Mouse (Mus musculus) MEL (cell line): Measurements from ENCODE around the gene Nt5c2. TPM values are rescaled to one million over a fixed set of nuclear protein-coding genes. Genes with fewer than 3 reads are reported as not detected.

Experiments
- DNase-seq: peaks from one replicate; pipeline ENCODE4 v3.0.0; 2011; ENCODE audit warnings: low read depth, low spot score
- H3K27ac ChIP-seq: 2 replicates; pipeline ENCODE4 v1.5.1; 2012; ENCODE audit warnings: low read depth, mild to moderate bottlenecking, control low read depth, low read length, moderate library complexity; ENCODE audit not compliant: control insufficient read depth
- H3K27me3 ChIP-seq, 2 experiments: fragments of 150-350 bp in 1 of 2; sonication (generic) in 1 of 2; 2 replicates each; pipeline ENCODE4 v1.6.1; 2012; ENCODE audit warnings: low read length in 2 of 2, mild to moderate bottlenecking in 2 of 2, improper control_type of control experiment in 1 of 2, moderate library complexity in 1 of 2; ENCODE audit not compliant: insufficient read depth in 2 of 2, control insufficient read depth in 1 of 2
- H3K36me3 ChIP-seq, 2 experiments: 2 replicates each; pipeline ENCODE4 v1.6.1; 2012 to 2014; ENCODE audit warnings: low read length in 2 of 2, improper control_type of control experiment in 1 of 2, inconsistent platforms in 1 of 2, mild to moderate bottlenecking in 1 of 2; ENCODE audit not compliant: insufficient read depth in 2 of 2, control insufficient read depth in 1 of 2
- H3K4me1 ChIP-seq, 2 experiments: fragments of 150-350 bp in 1 of 2; sonication (generic) in 1 of 2; 2 replicates each; pipeline ENCODE4 v1.6.1; 2012; ENCODE audit warnings: low read length in 2 of 2, improper control_type of control experiment in 1 of 2, mild to moderate bottlenecking in 1 of 2; ENCODE audit not compliant: insufficient read depth in 2 of 2, control insufficient read depth in 1 of 2
- H3K4me3 ChIP-seq, 2 experiments: fragments of 150-350 bp in 1 of 2; sonication (generic) in 1 of 2; 2 replicates each; pipeline ENCODE4 v1.5.1; 2012; ENCODE audit warnings: low read depth in 2 of 2, low read length in 2 of 2, mild to moderate bottlenecking in 2 of 2, moderate library complexity in 2 of 2, control low read depth in 1 of 2, improper control_type of control experiment in 1 of 2; ENCODE audit not compliant: control insufficient read depth in 1 of 2, insufficient read depth in 1 of 2
- H3K79me2 ChIP-seq: 2 replicates; pipeline ENCODE4 v1.6.1; 2012; ENCODE audit warnings: mild to moderate bottlenecking, low read length, moderate library complexity; ENCODE audit not compliant: control insufficient read depth, poor library complexity, insufficient read depth
- H3K9ac ChIP-seq: 2 replicates; pipeline ENCODE4 v1.6.1; 2012; ENCODE audit warnings: low read depth, mild to moderate bottlenecking, control low read depth, low read length, moderate library complexity; ENCODE audit not compliant: control insufficient read depth, poor library complexity, severe bottlenecking
- H3K9me3 ChIP-seq: fragments of 150-350 bp; sonication (generic); replicated peaks from 2 replicates; pipeline ENCODE4 v1.6.1; 2012; ENCODE audit warnings: mild to moderate bottlenecking, low read length, improper control_type of control experiment, moderate library complexity; ENCODE audit not compliant: insufficient read depth
- CHD2 ChIP-seq: IDR thresholded peaks from 2 replicates; pipeline ENCODE4 v1.6.1; 2011; ENCODE audit warnings: low read length, improper control_type of control experiment
- E2F4 ChIP-seq: IDR thresholded peaks from 2 replicates; pipeline ENCODE4 v1.6.1; 2011; ENCODE audit warnings: low read depth, low read length, improper control_type of control experiment, borderline replicate concordance
- ELF1 ChIP-seq: IDR thresholded peaks from 2 replicates; pipeline ENCODE4 v1.6.1; 2014; ENCODE audit warnings: low read depth, mild to moderate bottlenecking, inconsistent platforms, low read length, improper control_type of control experiment, moderate library complexity
- EP300 ChIP-seq, 2 experiments: IDR thresholded peaks; 2 replicates each; pipeline ENCODE4 v1.6.1; 2011; ENCODE audit warnings: improper control_type of control experiment in 2 of 2, low read length in 2 of 2, low read depth in 1 of 2, mild to moderate bottlenecking in 1 of 2
- ETS1 ChIP-seq: IDR thresholded peaks from 2 replicates; pipeline ENCODE4 v1.6.1; 2012; ENCODE audit warnings: low read depth, mild to moderate bottlenecking, inconsistent platforms, low read length, improper control_type of control experiment, moderate library complexity
- GABPA ChIP-seq: IDR thresholded peaks from 2 replicates; pipeline ENCODE4 v1.6.1; 2012; ENCODE audit warnings: low read depth, mild to moderate bottlenecking, inconsistent platforms, low read length, improper control_type of control experiment, moderate library complexity
- GATA1 ChIP-seq: IDR thresholded peaks from 2 replicates; pipeline ENCODE4 v1.6.1; 2011; ENCODE audit warnings: low read depth, low read length, improper control_type of control experiment
- HCFC1 ChIP-seq: IDR thresholded peaks from 2 replicates; pipeline ENCODE4 v1.6.1; 2012; ENCODE audit warnings: low read depth, mild to moderate bottlenecking, inconsistent platforms, low read length, improper control_type of control experiment, moderate library complexity
- KAT2A ChIP-seq: conservative IDR thresholded peaks from 2 replicates; pipeline ENCODE4 v1.6.1; 2012; ENCODE audit warnings: low read depth, low read length, improper control_type of control experiment, inconsistent platforms
- MAX ChIP-seq: IDR thresholded peaks from 2 replicates; pipeline ENCODE4 v1.6.1; 2011; ENCODE audit warnings: low read length, improper control_type of control experiment
- MEF2A ChIP-seq: IDR thresholded peaks from 2 replicates; pipeline ENCODE4 v1.6.1; 2014; ENCODE audit warnings: low read depth, mild to moderate bottlenecking, inconsistent platforms, low read length, improper control_type of control experiment; ENCODE audit not compliant: poor library complexity, insufficient replicate concordance, severe bottlenecking; ENCODE audit errors: extremely low read depth
- MXI1 ChIP-seq: IDR thresholded peaks from 2 replicates; pipeline ENCODE4 v1.6.1; 2011; ENCODE audit warnings: mild to moderate bottlenecking, low read depth, low read length, improper control_type of control experiment
- MYB ChIP-seq: IDR thresholded peaks from 2 replicates; pipeline ENCODE4 v1.6.1; 2011; ENCODE audit warnings: mild to moderate bottlenecking, low read depth, low read length, improper control_type of control experiment
- NELFE ChIP-seq: IDR thresholded peaks from 2 replicates; pipeline ENCODE4 v1.6.1; 2011; ENCODE audit warnings: low read depth, low read length, improper control_type of control experiment
- NRF1 ChIP-seq: IDR thresholded peaks from 2 replicates; pipeline ENCODE4 v1.6.1; 2014; ENCODE audit warnings: low read depth, mild to moderate bottlenecking, inconsistent platforms, low read length, improper control_type of control experiment, moderate library complexity; ENCODE audit not compliant: poor library complexity, insufficient read depth, severe bottlenecking
- POLR2A ChIP-seq, 2 experiments: IDR thresholded peaks; 2 replicates each; pipeline ENCODE4 v1.6.1; 2011 to 2012; ENCODE audit warnings: low read length in 2 of 2, mild to moderate bottlenecking in 2 of 2, control low read depth in 1 of 2, improper control_type of control experiment in 1 of 2, low read depth in 1 of 2, moderate library complexity in 1 of 2; ENCODE audit not compliant: control insufficient read depth in 1 of 2, insufficient read depth in 1 of 2, poor library complexity in 1 of 2
- POLR2AphosphoS2 ChIP-seq: IDR thresholded peaks from 2 replicates; pipeline ENCODE4 v1.6.1; 2011; ENCODE audit warnings: low read length, improper control_type of control experiment
- RCOR1 ChIP-seq: IDR thresholded peaks from 2 replicates; pipeline ENCODE4 v1.6.1; 2012; ENCODE audit warnings: low read depth, mild to moderate bottlenecking, inconsistent platforms, low read length, improper control_type of control experiment
- SIN3A ChIP-seq: IDR thresholded peaks from 2 replicates; pipeline ENCODE4 v1.6.1; 2012; ENCODE audit warnings: low read length, improper control_type of control experiment, inconsistent platforms
- SMC3 ChIP-seq: IDR thresholded peaks from 2 replicates; pipeline ENCODE4 v1.6.1; 2011; ENCODE audit warnings: low read depth, low read length, improper control_type of control experiment
- TBP ChIP-seq: IDR thresholded peaks from 2 replicates; pipeline ENCODE4 v1.8.0; 2011; ENCODE audit warnings: low read depth, low read length, improper control_type of control experiment
- TCF12 ChIP-seq: IDR thresholded peaks from 2 replicates; pipeline ENCODE4 v1.6.1; 2014; ENCODE audit warnings: low read depth, mild to moderate bottlenecking, inconsistent platforms, low read length, improper control_type of control experiment, moderate library complexity
- UBTF ChIP-seq: IDR thresholded peaks from 2 replicates; pipeline ENCODE4 v1.6.1; 2012; ENCODE audit warnings: low read depth, mild to moderate bottlenecking, inconsistent platforms, low read length, improper control_type of control experiment, moderate library complexity, borderline replicate concordance; ENCODE audit not compliant: insufficient read depth
- USF1 ChIP-seq: IDR thresholded peaks from 2 replicates; pipeline ENCODE4 v1.6.1; 2014; ENCODE audit warnings: low read depth, mild to moderate bottlenecking, inconsistent platforms, low read length, improper control_type of control experiment, moderate library complexity
- ZC3H11A ChIP-seq: IDR thresholded peaks from 2 replicates; pipeline ENCODE4 v1.6.1; 2012; ENCODE audit warnings: low read depth, mild to moderate bottlenecking, inconsistent platforms, low read length, improper control_type of control experiment
- ZKSCAN1 ChIP-seq: IDR thresholded peaks from 2 replicates; pipeline ENCODE4 v1.6.1; 2012; ENCODE audit warnings: low read depth, mild to moderate bottlenecking, inconsistent platforms, low read length, improper control_type of control experiment, moderate library complexity
- ZMIZ1 ChIP-seq: IDR thresholded peaks from 2 replicates; pipeline ENCODE4 v1.6.1; 2012; ENCODE audit warnings: low read depth, mild to moderate bottlenecking, inconsistent platforms, low read length, improper control_type of control experiment, moderate library complexity
- polyA plus RNA-seq, 2 experiments: library from polyadenylated mRNA; stranded (reverse) in 1 of 2; unstranded in 1 of 2; fragments of >175 nt in 1 of 2; fragments of >200 nt in 1 of 2; gene quantifications; 2 replicates each; pipeline versions ENCODE4 v1.2.1 to v1.2.4; 2012; ENCODE audit warnings: low replicate concordance in 2 of 2, low read depth in 1 of 2; ENCODE audit not compliant: insufficient read length in 2 of 2, insufficient read depth in 1 of 2, missing spikeins in 1 of 2
- total RNA-seq: library from RNA; depleted of rRNA; stranded (reverse); fragments of 300-350 nt; gene quantifications from 2 replicates; pipeline ENCODE4 v1.2.3, GENCODE M21; 2012

Nt5c2 gene
- total and polyA plus RNA-seq, 3 experiments: 64.6 to 455 (median 147) TPM

DNA sequence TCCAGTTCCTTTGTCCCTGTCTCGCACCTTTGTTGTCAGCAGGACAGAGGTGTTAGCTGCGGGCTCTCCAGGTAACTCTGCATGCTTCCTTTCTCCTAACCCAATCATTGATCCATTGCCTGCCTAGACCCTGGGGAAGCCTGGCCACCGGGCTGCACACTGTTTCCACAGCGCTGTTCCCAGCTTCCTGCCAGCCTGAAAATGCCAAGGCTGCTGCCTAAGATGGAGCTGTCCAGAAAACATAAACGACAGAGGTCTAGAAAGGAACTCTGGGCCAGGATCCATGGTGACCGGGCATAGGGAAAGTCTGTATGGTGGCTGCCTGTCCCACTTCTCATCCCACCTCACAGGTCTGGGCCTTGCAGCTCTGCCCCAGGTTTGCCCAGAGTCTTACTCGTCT is 143.3 kb downstream of the Nt5c2 start:
- Histone ChIP-seq H3K27me3 (no peaks in the 10 kb centered on the region), H3K4me1 (no peaks in the 10 kb centered on the region), H3K9me3 (no peaks in the 10 kb centered on the region), H3K36me3 (peaks cover 0 to 2% of the 10 kb centered on the region in 2 experiments; a peak in 1 of 4 replicates), H3K79me2 (no peaks in the 10 kb centered on the region), H3K27ac (no peak overlapping the region), H3K9ac (no peak overlapping the region), H3K4me3 (no peak overlapping the region)
- no peak for DNase-seq
- TF ChIP-seq TBP (no peak), MAX (no peak), RCOR1 (no peak), NELFE (no peak), GATA1 (no peak), POLR2A (IDR thresholded peaks at IDR 0.05; ENCODE audit: control insufficient read depth in 1 of 2, insufficient read depth in 1 of 2, low read depth in 1 of 2, low read length in 2 of 2, poor library complexity in 1 of 2) (no peak), MXI1 (no peak), TCF12 (no peak), MYB (no peak), ZC3H11A (no peak), HCFC1 (no peak), KAT2A (no peak), MEF2A (no peak), ETS1 (no peak), NRF1 (no peak), USF1 (no peak)

DNA sequence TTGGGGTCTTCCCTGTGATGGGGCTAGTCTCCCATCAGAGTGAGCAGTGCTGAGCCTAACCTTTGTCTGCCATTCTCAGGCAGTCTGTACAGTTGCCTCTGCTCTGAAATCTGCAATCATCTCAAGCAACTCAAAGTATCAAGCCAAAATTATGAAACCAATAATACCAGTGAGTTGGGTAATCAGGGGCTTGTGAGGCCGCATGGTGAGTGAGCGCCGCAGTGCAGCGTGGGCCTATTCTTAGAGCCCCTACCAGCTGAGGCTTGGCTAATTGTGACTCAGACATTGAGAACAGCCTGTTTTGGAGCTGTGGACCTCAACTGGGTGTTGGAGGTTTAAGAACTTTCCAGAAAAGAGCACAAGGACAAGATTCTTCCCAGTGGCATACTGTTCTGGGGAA is 143.9 kb downstream of the Nt5c2 start:
- Histone ChIP-seq H3K4me3 (no peak overlapping the region), H3K36me3 (peaks cover 0 to 2% of the 10 kb centered on the region in 2 experiments; a peak in 1 of 4 replicates), H3K79me2 (no peaks in the 10 kb centered on the region), H3K9ac (no peak overlapping the region), H3K4me1 (peaks cover 0 to under 1% of the 10 kb centered on the region in 2 experiments; a peak in 1 of 4 replicates), H3K27me3 (no peaks in the 10 kb centered on the region), H3K9me3 (no peaks in the 10 kb centered on the region), H3K27ac (no peak overlapping the region)
- TF ChIP-seq ETS1 (no peak), ZKSCAN1 (no peak), UBTF (no peak), TCF12 (no peak), SIN3A (no peak), SMC3 (no peak), POLR2AphosphoS2 (no peak), EP300 (IDR thresholded peaks at IDR 0.05; ENCODE audit: low read depth in 1 of 2, low read length in 2 of 2) (no peak), CHD2 (no peak), KAT2A (no peak), E2F4 (no peak), ZMIZ1 (no peak), ELF1 (no peak), GABPA (no peak)
- no peak for DNase-seq
